Mouse (Mus musculus) frontal cortex, adult (tissue): ENCODE measurements around the gene Tcap.
"Not testable (repeated sequence)": the region's sequence is repeated elsewhere in the genome, so short reads cannot be mapped to it uniquely, and the experiment has no call there.

Source experiments
- ATAC-seq: cut with Nextera tagmentation; 2 replicates; pipeline ENCODE4 v1.9.2; 2017; ENCODE audit warnings: mild to moderate bottlenecking, moderate library complexity, mixed read lengths; ENCODE audit not compliant: low TSS enrichment

Gene Tcap

GRCm38 (mm10) chr11:98380106-98380505, 3.5 kb upstream of the Tcap start:
- no peak for ATAC-seq

- no peak for ATAC-seq
These were observed 2.0 kb upstream of the Tcap start for GRCm38 (mm10) chr11:98381651-98382050.

GRCm38 (mm10) chr11:98382405-98382804, 1.2 kb upstream of the Tcap start:
- not testable (repeated sequence) for ATAC-seq

GRCm38 (mm10) chr11:98384216-98384615, 605 bp downstream of the Tcap start:
- peak; percentile 22; the same call in 1 of the 2 replicates for ATAC-seq

- peak; percentile 26; the same call in 1 of the 2 replicates for ATAC-seq
These were observed 1.4 kb downstream of the Tcap start for GRCm38 (mm10) chr11:98384721-98385637.

GRCm38 (mm10) chr11:98385638-98386585, 2.3 kb downstream of the Tcap start, which contains the start of gene Pnmt:
Pnmt (plus strand) TSS chr11:98386450.
- no peak for ATAC-seq

GRCm38 (mm10) chr11:98386596-98386995, 3.0 kb downstream of the Tcap start:
- ATAC-seq = no peak

GRCm38 (mm10) chr11:98387056-98387577, 3.5 kb downstream of the Tcap start:
- no peak for ATAC-seq

- no peak for ATAC-seq
These were observed 4.7 kb downstream of the Tcap start for GRCm38 (mm10) chr11:98388282-98388681.

GRCm38 (mm10) chr11:98389221-98389780, 5.7 kb downstream of the Tcap start:
- peak; percentile 56; the same call in 1 of the 2 replicates for ATAC-seq

- no peak for ATAC-seq
These were observed 6.5 kb downstream of the Tcap start for GRCm38 (mm10) chr11:98390141-98390540.

- no peak for ATAC-seq
These were observed 8.4 kb downstream of the Tcap start for GRCm38 (mm10) chr11:98392034-98392433.

- ATAC-seq = no peak
These were observed 9.0 kb downstream of the Tcap start for GRCm38 (mm10) chr11:98392645-98393044.

GRCm38 (mm10) chr11:98393317-98393716, 9.7 kb downstream of the Tcap start:
- no peak for ATAC-seq

- no peak for ATAC-seq
These were observed 10.7 kb downstream of the Tcap start for GRCm38 (mm10) chr11:98394301-98394700.

GRCm38 (mm10) chr11:98395041-98395440, 11.4 kb downstream of the Tcap start:
- ATAC-seq = no peak

- ATAC-seq = no peak
These were observed 14.3 kb downstream of the Tcap start for GRCm38 (mm10) chr11:98397946-98398345.

GRCm38 (mm10) chr11:98400161-98400726, 16.6 kb downstream of the Tcap start, which contains the start of gene Pgap3:
Pgap3 (minus strand) TSS chr11:98400490.
- peak; percentile 90 for ATAC-seq

GRCm38 (mm10) chr11:98400816-98401215, 17.2 kb downstream of the Tcap start:
- no peak for ATAC-seq

- ATAC-seq = no peak
These were observed 23.0 kb downstream of the Tcap start for GRCm38 (mm10) chr11:98406621-98407020.

- ATAC-seq = no peak
These were observed 25.3 kb downstream of the Tcap start for GRCm38 (mm10) chr11:98408872-98409271.
